ENCODE assay signal across 24 mouse cellular contexts in genomic region chr6:52366533-52366932, GRCm38 (mm10). TPM values are rescaled to one million over a fixed set of nuclear protein-coding genes. Genes with fewer than 3 reads are reported as not detected.
DNase-seq lines count a peak whose midpoint lies in the region; ATAC-seq and TF ChIP-seq lines count a peak whose summit lies in the region.
"Had no signal": no experiment of that assay in that cellular context is flagged by ENCODE, and none has a peak within 500 bp of the region (broad histone marks: within the 10 kb centered on the region; RNA-seq: fewer than 3 reads in every experiment).

No protein-coding gene starts in this region.

- H3K9me3 ChIP-seq in hindbrain, embryonic 10.5 days, result no peaks in the 10 kb centered on the region
- H3K9me3 ChIP-seq in hindbrain, postnatal 0 days (ENCODE audit: low read length), result no peaks in the 10 kb centered on the region
- H3K9me3 ChIP-seq in forebrain, embryonic 14.5 days (replicated peaks; ENCODE audit: control insufficient read depth, low read length), result no peaks in the 10 kb centered on the region
- H3K9me3 ChIP-seq in midbrain, postnatal 0 days (ENCODE audit: low read length), result no peaks in the 10 kb centered on the region
- H3K9me3 ChIP-seq: embryonic facial prominence, embryonic 10.5 days; heart, embryonic 10.5 days; liver, embryonic 13.5 days; lung, embryonic 15.5 days had no signal

- H3K4me2 ChIP-seq in hindbrain, postnatal 0 days (ENCODE audit: low read depth, low read length), result no peak overlapping the region
- H3K4me2 ChIP-seq in forebrain, embryonic 14.5 days (ENCODE audit: low read length), result peak overlapping the region; percentile 36
- H3K4me2 ChIP-seq in midbrain, postnatal 0 days (ENCODE audit: low read depth, low read length, poor library complexity, severe bottlenecking), result no peak overlapping the region
- H3K4me2 ChIP-seq: liver, embryonic 13.5 days; lung, embryonic 15.5 days had no signal

- no peak for TF ChIP-seq CTCF in hindbrain, postnatal 0 days (IDR thresholded peaks at IDR 0.05; ENCODE audit: low read depth)
- no peak for TF ChIP-seq CTCF in midbrain, postnatal 0 days (IDR thresholded peaks at IDR 0.05)
- TF ChIP-seq CTCF in gastrocnemius, adult 2 months (IDR thresholded peaks at IDR 0.05), result no peak

- H3K4me1 ChIP-seq in hindbrain, embryonic 10.5 days (replicated peaks), result peaks cover 31% of the 10 kb centered on the region
- peaks cover 8% of the 10 kb centered on the region; the same call in 1 of the 2 replicates for H3K4me1 ChIP-seq in hindbrain, postnatal 0 days (ENCODE audit: insufficient read depth, low read length)
- peaks cover 18% of the 10 kb centered on the region for H3K4me1 ChIP-seq in forebrain, embryonic 14.5 days (ENCODE audit: control insufficient read depth, insufficient read depth, low read length)
- H3K4me1 ChIP-seq in midbrain, postnatal 0 days (ENCODE audit: insufficient read depth, low read length), result no peaks in the 10 kb centered on the region
- H3K4me1 ChIP-seq: liver, embryonic 13.5 days had no signal

- intact Hi-C loops in gastrocnemius, adult 2 months (cut with DNase I), result no loop called here

- 51% methylated on average over 11 of the region's 11 CpGs for WGBS in hindbrain, embryonic 10.5 days
- WGBS in hindbrain, postnatal 0 days, result 18% methylated on average over 11 of the region's 11 CpGs
- WGBS in forebrain, embryonic 14.5 days, result 15% methylated on average over 11 of the region's 11 CpGs
- WGBS in midbrain, postnatal 0 days, result 24% methylated on average over 11 of the region's 11 CpGs

- no peak overlapping the region for H3K4me3 ChIP-seq in hindbrain, embryonic 10.5 days
- no peak overlapping the region for H3K4me3 ChIP-seq in hindbrain, postnatal 0 days (ENCODE audit: low read length)
- no peak overlapping the region for H3K4me3 ChIP-seq in forebrain, embryonic 14.5 days (ENCODE audit: low read depth, low read length)
- no peak overlapping the region for H3K4me3 ChIP-seq in midbrain, postnatal 0 days (ENCODE audit: low read depth, low read length)
- no peak overlapping the region for H3K4me3 ChIP-seq in gastrocnemius, adult 2 months
- H3K4me3 ChIP-seq: embryonic facial prominence, embryonic 10.5 days; heart, embryonic 10.5 days; left cerebral cortex, adult 2 months; liver, embryonic 13.5 days; lung, embryonic 15.5 days had no signal

- peak; percentile 17 for DNase-seq in hindbrain, embryonic 10.5 days (ENCODE audit: low spot score)
- DNase-seq in hindbrain, postnatal 0 days (ENCODE audit: low spot score), result no peak
- DNase-seq in forebrain, embryonic 14.5 days (ENCODE audit: low spot score), result peak; percentile 88
- DNase-seq in mesoderm, embryonic 11.5 days (ENCODE audit: low read depth, low spot score), result peak; percentile 34
- DNase-seq in midbrain, postnatal 0 days (ENCODE audit: low spot score), result peak; percentile 32
- no peak for DNase-seq in thymus, postnatal 25 days
- no peak for DNase-seq in gastrocnemius, adult 2 months
- DNase-seq in cerebellum, adult 18-20 months, result no peak
- DNase-seq: cerebellum, adult 11 months; cerebellum, postnatal 25 days; gastrocnemius, postnatal 36 days; liver, embryonic 13.5 days; spleen, adult 18-20 months had no signal

- H3K27ac ChIP-seq in hindbrain, embryonic 10.5 days, result peak overlapping the region; percentile 80
- H3K27ac ChIP-seq in hindbrain, postnatal 0 days, result no peak overlapping the region
- peak overlapping the region; percentile 70 for H3K27ac ChIP-seq in forebrain, embryonic 14.5 days (ENCODE audit: low read depth, low read length)
- H3K27ac ChIP-seq in midbrain, postnatal 0 days (ENCODE audit: low read depth, low read length), result no peak overlapping the region
- H3K27ac ChIP-seq in gastrocnemius, adult 2 months, result no peak overlapping the region
- H3K27ac ChIP-seq: embryonic facial prominence, embryonic 10.5 days; heart, embryonic 10.5 days; kidney, postnatal 0 days; left cerebral cortex, adult 2 months; liver, embryonic 13.5 days; lung, embryonic 15.5 days; macrophage had no signal

- 0 out of 2 replicates have a peak, but pooled peaks cover 13% of the 10 kb centered on the region for H3K27me3 ChIP-seq in hindbrain, embryonic 10.5 days (ENCODE audit: insufficient read depth, poor library complexity, severe bottlenecking)
- H3K27me3 ChIP-seq in hindbrain, postnatal 0 days (ENCODE audit: insufficient read depth, low read length), result no peaks in the 10 kb centered on the region
- H3K27me3 ChIP-seq in forebrain, embryonic 14.5 days (replicated peaks; ENCODE audit: control insufficient read depth, insufficient read depth, low read length), result no peaks in the 10 kb centered on the region
- no peaks in the 10 kb centered on the region for H3K27me3 ChIP-seq in midbrain, postnatal 0 days (ENCODE audit: insufficient read depth, low read length)
- H3K27me3 ChIP-seq: lung, embryonic 15.5 days had no signal

- H3K9ac ChIP-seq in hindbrain, postnatal 0 days (replicated peaks; ENCODE audit: low read length), result no peak overlapping the region
- no peak overlapping the region for H3K9ac ChIP-seq in forebrain, embryonic 14.5 days (ENCODE audit: low read length)
- H3K9ac ChIP-seq in midbrain, postnatal 0 days (replicated peaks; ENCODE audit: low read length, poor library complexity, severe bottlenecking), result no peak overlapping the region
- H3K9ac ChIP-seq: liver, embryonic 13.5 days; lung, embryonic 15.5 days had no signal

- ATAC-seq in hindbrain, postnatal 0 days, result no peak
- peak; percentile 93 for ATAC-seq in forebrain, embryonic 14.5 days
- no peak for ATAC-seq in midbrain, postnatal 0 days (ENCODE audit: low FRiP score)
- ATAC-seq: intestine, postnatal 0 days had no signal

- H3K36me3 ChIP-seq in hindbrain, embryonic 10.5 days, result no peaks in the 10 kb centered on the region
- H3K36me3 ChIP-seq in hindbrain, postnatal 0 days (ENCODE audit: insufficient read depth, low read length), result no peaks in the 10 kb centered on the region
- no peaks in the 10 kb centered on the region for H3K36me3 ChIP-seq in forebrain, embryonic 14.5 days (ENCODE audit: control insufficient read depth, insufficient read depth, low read length)
- no peaks in the 10 kb centered on the region for H3K36me3 ChIP-seq in midbrain, postnatal 0 days (ENCODE audit: insufficient read depth, low read length)
- H3K36me3 ChIP-seq: embryonic facial prominence, embryonic 10.5 days; heart, embryonic 10.5 days; liver, embryonic 13.5 days; lung, embryonic 15.5 days had no signal

RNA-seq across cellular contexts. Expression of gene Evx1, which starts 53.2 kb away (rescaled TPM):
- 2.3 and 4.3 TPM in 2 replicates for polyA plus RNA-seq in hindbrain, embryonic 10.5 days (2016; fragmentation: Nextera tagmentation; extraction: Ambion mirVana)
- total RNA-seq in hindbrain, postnatal 0 days (2014; rRNA removed), result 2.0 and 6.2 TPM in 2 replicates
- 1.3 and 2.1 TPM in 2 replicates for polyA plus RNA-seq in hindbrain, postnatal 0 days (2015; fragmentation: Nextera tagmentation; extraction: Ambion mirVana)
- not detected in 2 replicates for polyA plus RNA-seq in forebrain, embryonic 14.5 days (2014; fragmentation: Nextera tagmentation; extraction: Ambion mirVana)
- total RNA-seq in midbrain, postnatal 0 days (2014; rRNA removed), result 1.0 and 2.2 TPM in 2 replicates
- polyA plus RNA-seq in midbrain, postnatal 0 days (2015; fragmentation: Nextera tagmentation; extraction: Ambion mirVana), result 0.85 and 1.0 TPM in 2 replicates
- not detected for total RNA-seq in gastrocnemius, adult 2 months (2021)
- total RNA-seq: gastrocnemius, postnatal 36 days; heart, postnatal 25 days; layer of hippocampus, adult 8-10 months; left cerebral cortex, adult 2 months; MEL had no signal
- polyA plus RNA-seq: kidney, postnatal 0 days; liver, embryonic 13.5 days; macrophage; thymus, postnatal 0 days had no signal

Comparison
In these comparisons a context has a peak if more than half of its experiments do, and no peak if none do; other contexts are left out.
1. DNase-seq: peak in hindbrain, embryonic 10.5 days (single experiment), forebrain, embryonic 14.5 days (single experiment), mesoderm, embryonic 11.5 days (single experiment) and midbrain, postnatal 0 days (single experiment); none in hindbrain, postnatal 0 days (single experiment), thymus, postnatal 25 days (single experiment), gastrocnemius, adult 2 months (single experiment) and cerebellum, adult 18-20 months (0 of 2).
2. H3K27ac ChIP-seq: peak in hindbrain, embryonic 10.5 days (single experiment) and forebrain, embryonic 14.5 days (single experiment); none in hindbrain, postnatal 0 days (single experiment), midbrain, postnatal 0 days (single experiment) and gastrocnemius, adult 2 months (single experiment).